Mouse (Mus musculus): Measurements from ENCODE around the gene Gng7. TPM values are rescaled to one million over a fixed set of nuclear protein-coding genes. Genes with fewer than 3 reads are reported as not detected.
A peak's percentile ranks its signal among the peaks of the same experiment; 100 is the strongest.

Gng7 gene
- polyA plus RNA-seq, 1 experiment from 2014 or later, result 6.0 TPM

DNA sequence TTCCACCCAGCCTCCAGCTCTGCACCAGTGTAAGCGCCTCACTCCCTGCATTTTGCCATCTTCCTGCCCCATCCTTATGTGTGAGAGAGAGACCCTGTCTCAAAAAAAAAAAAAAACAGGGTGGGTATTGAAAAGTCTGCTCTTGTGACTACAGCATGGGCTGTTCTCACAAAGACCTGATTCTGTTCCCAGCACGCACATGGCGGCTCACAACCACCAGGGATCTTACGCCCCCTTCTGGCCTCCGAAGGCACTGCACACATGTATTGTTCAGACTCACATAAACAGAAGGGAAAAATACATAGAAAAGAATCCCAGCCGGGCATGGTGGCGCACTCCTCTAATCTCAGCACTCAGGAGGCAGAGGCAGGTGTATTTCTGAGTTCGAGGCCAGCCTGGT is 8.0 kb upstream of the Gng7 start:
- H3K27me3 ChIP-seq (ENCODE audit: low read depth, poor library complexity, severe bottlenecking), result peaks cover 58% of the 10 kb centered on the region
- H3K27ac ChIP-seq (replicated peaks), result no peak overlapping the region
- H3K4me3 ChIP-seq, result no peak overlapping the region
- 69% methylated on average over 8 of the region's 8 CpGs for WGBS
- H3K36me3 ChIP-seq, result no peaks in the 10 kb centered on the region
- no peak for DNase-seq (ENCODE audit: low spot score)
- H3K9me3 ChIP-seq (replicated peaks), result no peaks in the 10 kb centered on the region
- peaks cover 29% of the 10 kb centered on the region for H3K4me1 ChIP-seq

DNA sequence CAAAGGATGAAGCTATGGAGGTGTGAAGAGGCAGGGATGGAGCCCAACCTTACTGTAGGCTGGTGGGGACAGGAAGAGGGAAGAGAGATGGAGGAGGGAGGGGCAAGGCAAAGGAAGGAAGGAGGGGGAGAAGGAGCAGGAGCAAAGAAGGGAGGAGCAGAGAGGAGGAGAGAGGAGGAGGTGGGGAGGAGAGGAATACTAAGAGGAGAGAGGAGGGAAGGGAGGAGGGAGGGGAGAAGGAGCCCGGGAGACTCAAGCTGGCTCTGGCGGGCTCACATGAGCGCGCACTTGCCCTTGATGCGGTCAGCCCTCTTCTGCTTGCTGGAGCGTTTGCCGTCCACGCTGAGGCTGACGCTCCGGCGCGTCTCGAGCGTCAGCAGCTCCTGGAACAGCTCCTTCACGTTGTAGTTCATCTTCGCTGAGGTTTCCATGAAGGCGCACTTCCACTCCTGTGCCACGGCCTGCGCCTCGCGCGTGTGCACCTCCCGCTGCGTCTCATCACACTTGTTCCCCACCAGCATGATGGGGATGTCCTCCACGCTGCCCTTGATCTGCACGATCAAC is 6.9 kb upstream of the Gng7 start:
- H3K4me3 ChIP-seq, result peak overlapping the region; percentile 27; the same call in 1 of the 2 replicates
- 15% methylated on average over 26 of the region's 26 CpGs for WGBS
- H3K27me3 ChIP-seq (ENCODE audit: low read depth, poor library complexity, severe bottlenecking), result peaks cover 58% of the 10 kb centered on the region
- H3K36me3 ChIP-seq, result no peaks in the 10 kb centered on the region
- no peak overlapping the region for H3K27ac ChIP-seq (replicated peaks)
- peaks cover 29% of the 10 kb centered on the region for H3K4me1 ChIP-seq
- no peaks in the 10 kb centered on the region for H3K9me3 ChIP-seq (replicated peaks)
- DNase-seq (ENCODE audit: low spot score), result no peak

DNA sequence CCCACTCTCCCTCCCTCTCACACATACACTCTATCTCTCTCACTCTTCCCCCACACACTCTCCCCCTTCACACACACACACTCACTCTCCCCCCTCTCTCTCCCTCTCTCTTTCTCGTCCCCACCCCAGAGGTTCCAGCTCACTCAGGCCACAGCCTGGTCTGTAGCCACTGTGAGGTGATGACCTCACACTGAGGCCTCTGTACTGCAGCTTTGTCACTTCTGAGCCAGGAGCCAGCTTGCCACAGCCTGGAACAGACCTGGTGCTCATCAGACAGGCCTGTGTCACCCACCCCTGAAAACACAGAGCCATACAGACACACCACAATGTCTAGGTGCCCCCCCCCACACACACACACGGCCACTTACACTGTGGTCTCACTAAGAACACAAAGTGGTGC is 5.5 kb upstream of the Gng7 start:
- peaks cover 29% of the 10 kb centered on the region for H3K4me1 ChIP-seq

DNA sequence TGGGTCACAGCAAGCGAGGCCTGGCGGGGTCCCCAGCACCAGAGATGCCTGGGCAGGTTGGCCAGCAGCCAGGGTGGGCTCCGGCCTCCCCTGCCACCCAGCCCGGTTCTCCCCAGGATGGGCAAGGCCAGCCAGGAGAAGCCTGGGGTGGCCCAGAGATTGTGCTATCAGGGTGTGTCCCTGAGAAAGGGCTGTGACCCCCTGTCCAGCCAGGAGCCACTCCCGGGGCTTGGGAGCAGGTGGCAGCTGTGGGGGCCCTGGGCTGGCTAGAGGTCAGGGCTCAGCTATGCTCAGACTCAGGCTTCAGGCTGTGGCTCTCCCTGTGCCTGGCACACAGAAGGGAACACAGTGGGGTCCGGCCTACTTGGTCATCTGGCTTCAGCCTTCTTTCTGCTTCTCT is 4.9 kb upstream of the Gng7 start:
- Histone ChIP-seq H3K4me3 (no peak overlapping the region), H3K4me1 (peaks cover 28% of the 10 kb centered on the region), H3K27me3 (ENCODE audit: low read depth, poor library complexity, severe bottlenecking) (peaks cover 41% of the 10 kb centered on the region), H3K36me3 (no peaks in the 10 kb centered on the region), H3K27ac (replicated peaks) (peak overlapping the region; percentile 49), H3K9me3 (replicated peaks) (no peaks in the 10 kb centered on the region)
- DNase-seq (ENCODE audit: low spot score), result no peak
- 83% methylated on average over 6 of the region's 6 CpGs for WGBS

More for the DNA sequence above, 5.5 kb upstream of the Gng7 start:
- Histone ChIP-seq H3K27ac (replicated peaks) (no peak overlapping the region), H3K9me3 (replicated peaks) (no peaks in the 10 kb centered on the region), H3K4me3 (no peak overlapping the region), H3K36me3 (no peaks in the 10 kb centered on the region), H3K27me3 (ENCODE audit: low read depth, poor library complexity, severe bottlenecking) (peaks cover 46% of the 10 kb centered on the region)
- no peak for DNase-seq (ENCODE audit: low spot score)
- WGBS, result 58% methylated on average over 2 of the region's 2 CpGs

DNA sequence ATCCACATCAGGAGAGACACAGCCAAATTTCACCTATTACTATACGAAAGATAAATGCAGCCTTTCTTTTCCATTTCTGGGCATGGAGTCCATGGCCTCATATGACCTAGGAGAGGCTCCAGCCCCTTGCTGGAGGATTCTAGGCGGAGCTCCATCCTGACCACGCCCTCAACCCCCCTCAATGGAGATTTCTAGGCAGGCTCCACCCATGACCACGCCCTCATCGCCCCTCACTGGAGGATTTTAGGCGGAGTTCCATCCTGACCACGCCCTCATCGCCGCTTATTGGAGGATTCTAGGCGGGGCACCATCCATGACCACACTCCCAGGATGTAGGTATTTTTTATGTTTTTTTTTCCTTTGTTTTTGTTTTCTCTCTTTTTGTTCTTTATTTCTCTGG is 3.6 kb upstream of the Gng7 start:
- peak; percentile 42 for DNase-seq (ENCODE audit: low spot score)
- Histone ChIP-seq H3K27me3 (ENCODE audit: low read depth, poor library complexity, severe bottlenecking) (peaks cover 35% of the 10 kb centered on the region), H3K9me3 (replicated peaks) (no peaks in the 10 kb centered on the region), H3K27ac (replicated peaks) (no peak overlapping the region), H3K4me1 (peaks cover 35% of the 10 kb centered on the region), H3K4me3 (no peak overlapping the region), H3K36me3 (no peaks in the 10 kb centered on the region)
- WGBS, result 39% methylated on average over 10 of the region's 10 CpGs

DNA sequence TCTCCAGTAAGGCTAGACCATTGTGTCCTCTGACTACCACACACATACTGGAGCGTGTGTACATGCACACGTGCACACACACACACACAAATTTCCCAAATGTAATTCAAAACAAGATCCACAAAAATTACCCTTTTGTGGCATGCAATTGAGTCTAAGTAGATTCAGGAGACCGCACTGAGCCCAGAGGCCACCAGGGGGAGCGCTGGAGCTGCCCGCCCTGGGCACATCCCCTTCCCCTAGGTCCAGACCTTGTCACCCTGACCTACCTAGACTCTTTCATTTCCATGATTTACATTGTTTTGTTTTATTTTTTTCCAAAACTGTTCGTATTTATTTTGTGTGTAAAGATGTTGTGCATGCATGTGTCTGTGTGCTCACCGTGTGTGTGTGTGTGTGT is 1.9 kb upstream of the Gng7 start:
- H3K36me3 ChIP-seq, result no peaks in the 10 kb centered on the region
- H3K27me3 ChIP-seq (ENCODE audit: low read depth, poor library complexity, severe bottlenecking), result peaks cover 18% of the 10 kb centered on the region
- no peaks in the 10 kb centered on the region for H3K9me3 ChIP-seq (replicated peaks)
- H3K4me1 ChIP-seq, result peaks cover 28% of the 10 kb centered on the region
- H3K27ac ChIP-seq (replicated peaks), result no peak overlapping the region
- peak; percentile 63 for DNase-seq (ENCODE audit: low spot score)
- H3K4me3 ChIP-seq, result no peak overlapping the region
- 4% methylated on average over 7 of the region's 7 CpGs for WGBS

DNA sequence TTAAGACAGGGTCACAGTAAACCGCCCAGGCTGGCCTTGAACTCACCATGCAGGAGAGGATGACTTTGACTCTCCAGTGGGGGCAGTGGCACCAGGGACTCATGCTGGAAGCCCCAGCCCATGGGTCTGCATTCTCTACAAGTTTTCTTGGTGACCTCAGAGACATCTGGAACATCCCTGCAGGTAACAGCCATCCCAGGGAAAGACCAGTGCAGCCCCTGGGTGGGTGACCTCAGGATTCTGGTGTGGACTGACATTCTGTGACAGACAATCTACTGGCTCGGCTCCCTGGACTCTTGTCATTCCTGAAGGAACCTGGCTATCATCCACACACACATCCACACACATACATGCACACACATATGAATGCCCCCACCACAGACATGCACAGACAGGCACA is 921 bp upstream of the Gng7 start:
- Histone ChIP-seq H3K4me3 (no peak overlapping the region), H3K4me1 (peaks cover 26% of the 10 kb centered on the region), H3K27me3 (ENCODE audit: low read depth, poor library complexity, severe bottlenecking) (peaks cover 9% of the 10 kb centered on the region), H3K9me3 (replicated peaks) (no peaks in the 10 kb centered on the region), H3K36me3 (no peaks in the 10 kb centered on the region), H3K27ac (replicated peaks) (no peak overlapping the region)
- 93% methylated on average over 2 of the region's 2 CpGs for WGBS
- no peak for DNase-seq (ENCODE audit: low spot score)

DNA sequence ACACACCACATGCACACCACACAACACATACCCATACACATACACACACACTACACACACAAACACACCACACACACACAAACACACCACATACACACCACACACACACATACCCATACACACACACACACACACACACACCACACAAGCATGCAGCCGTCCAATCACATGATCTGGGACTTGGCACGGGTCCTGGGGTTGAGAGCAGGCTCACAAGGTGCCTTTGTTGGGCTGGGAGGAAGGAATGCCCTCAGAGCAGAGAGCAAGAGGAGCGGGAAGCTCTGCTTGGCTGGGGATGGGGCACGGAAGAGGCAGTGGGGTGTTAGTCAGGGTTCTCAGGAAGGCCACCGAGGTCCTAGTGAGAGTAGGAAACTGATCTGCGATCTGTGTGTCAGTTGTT is 3.9 kb downstream of the Gng7 start:
- peaks cover 22% of the 10 kb centered on the region for H3K4me1 ChIP-seq
- no peaks in the 10 kb centered on the region for H3K36me3 ChIP-seq
- no peak overlapping the region for H3K27ac ChIP-seq (replicated peaks)
- no peak overlapping the region for H3K4me3 ChIP-seq
- H3K9me3 ChIP-seq (replicated peaks), result no peaks in the 10 kb centered on the region
- 79% methylated on average over 6 of the region's 6 CpGs for WGBS
- H3K27me3 ChIP-seq (ENCODE audit: low read depth, poor library complexity, severe bottlenecking), result peaks cover 8% of the 10 kb centered on the region; the same call in 1 of the 2 replicates
- no peak for DNase-seq (ENCODE audit: low spot score)

DNA sequence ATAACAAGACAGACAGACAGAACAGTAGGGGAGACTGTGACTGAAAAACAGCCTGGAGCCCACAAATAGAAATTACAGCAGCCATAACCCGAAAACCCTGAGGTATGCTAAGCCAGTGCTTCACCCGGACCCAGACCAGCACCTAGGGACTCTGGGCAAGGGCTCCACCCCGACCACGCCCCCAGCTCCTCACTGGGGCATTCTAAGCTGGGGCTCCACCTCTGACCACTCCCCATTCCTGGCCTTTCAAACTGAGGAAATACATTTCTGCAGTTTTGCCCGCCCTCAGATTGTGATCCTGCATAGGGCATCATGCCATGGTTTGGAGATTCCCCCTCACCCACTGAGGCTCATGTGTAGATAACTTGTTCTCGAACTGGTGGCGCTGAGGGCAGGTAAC is 7.5 kb downstream of the Gng7 start:
- Histone ChIP-seq H3K27me3 (ENCODE audit: low read depth, poor library complexity, severe bottlenecking) (no peaks in the 10 kb centered on the region), H3K4me1 (peaks cover 7% of the 10 kb centered on the region; the same call in 1 of the 2 replicates), H3K36me3 (no peaks in the 10 kb centered on the region), H3K4me3 (no peak overlapping the region), H3K27ac (replicated peaks) (no peak overlapping the region), H3K9me3 (replicated peaks) (no peaks in the 10 kb centered on the region)
- DNase-seq (ENCODE audit: low spot score), result no peak
- 31% methylated on average over 7 of the region's 7 CpGs for WGBS

DNA sequence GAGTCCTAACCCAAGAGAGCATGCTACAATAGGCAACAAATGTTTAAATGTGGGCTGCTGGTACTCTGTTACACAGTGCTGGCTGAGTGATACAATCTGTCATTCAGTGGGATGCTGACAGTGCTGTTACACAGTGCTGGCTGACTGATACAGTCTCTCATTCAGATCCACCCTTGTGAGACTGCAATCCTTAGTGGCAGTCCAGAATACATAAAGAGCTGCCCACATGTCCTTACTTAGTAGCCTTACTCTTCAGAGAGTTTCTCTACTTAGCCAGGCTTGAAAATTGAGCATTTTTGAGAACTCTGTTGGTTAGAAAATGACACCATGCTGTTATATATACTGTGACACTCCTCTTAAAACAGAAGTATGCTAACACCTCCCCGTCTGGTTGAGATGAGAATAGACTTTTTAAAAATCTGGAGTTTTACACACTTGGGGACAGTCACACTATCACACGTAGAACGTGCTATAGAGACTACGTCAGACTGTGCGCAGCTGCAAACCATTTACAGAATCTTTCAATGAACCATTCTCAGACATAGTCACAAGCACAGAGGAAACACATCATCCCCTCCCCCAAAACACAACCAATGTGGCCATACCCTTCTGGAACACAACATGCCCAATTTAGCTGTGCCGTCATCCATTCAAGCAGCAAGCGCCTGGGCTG is 8.6 kb downstream of the Gng7 start:
- DNase-seq (ENCODE audit: low spot score), result no peak
- Histone ChIP-seq H3K4me3 (no peak overlapping the region), H3K27ac (replicated peaks) (no peak overlapping the region), H3K27me3 (ENCODE audit: low read depth, poor library complexity, severe bottlenecking) (peaks cover 8% of the 10 kb centered on the region), H3K36me3 (no peaks in the 10 kb centered on the region), H3K9me3 (replicated peaks) (no peaks in the 10 kb centered on the region), H3K4me1 (peaks cover 15% of the 10 kb centered on the region)
- WGBS, result 90% methylated on average over 7 of the region's 7 CpGs

DNA sequence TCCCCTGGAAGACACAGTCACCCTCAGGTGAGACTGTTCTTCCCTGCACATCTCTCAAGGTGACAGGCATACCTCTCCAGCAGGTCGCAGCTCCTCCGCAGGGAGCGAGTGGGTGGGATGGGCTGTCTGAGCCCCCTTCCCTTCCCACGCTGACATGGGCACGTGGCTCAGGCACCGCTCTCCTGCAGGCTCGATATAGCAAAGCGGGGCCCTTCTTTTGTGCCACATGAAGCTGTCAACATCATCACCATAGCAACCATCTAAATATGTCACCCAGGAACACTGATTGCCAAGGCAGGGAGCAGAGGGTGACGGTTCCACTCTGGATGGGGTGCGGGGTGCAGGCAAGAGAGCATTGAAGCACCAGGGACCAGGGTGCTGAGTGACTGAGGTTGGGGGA is 13.6 kb downstream of the Gng7 start:
- Histone ChIP-seq H3K27me3 (ENCODE audit: low read depth, poor library complexity, severe bottlenecking) (peaks cover 29% of the 10 kb centered on the region), H3K9me3 (replicated peaks) (no peaks in the 10 kb centered on the region), H3K4me1 (peaks cover 32% of the 10 kb centered on the region), H3K27ac (replicated peaks) (no peak overlapping the region), H3K36me3 (no peaks in the 10 kb centered on the region), H3K4me3 (0 out of 2 replicates have a peak overlapping the region, but pooled peaks have one; percentile 5)
- 59% methylated on average over 10 of the region's 10 CpGs for WGBS
- no peak for DNase-seq (ENCODE audit: low spot score)

DNA sequence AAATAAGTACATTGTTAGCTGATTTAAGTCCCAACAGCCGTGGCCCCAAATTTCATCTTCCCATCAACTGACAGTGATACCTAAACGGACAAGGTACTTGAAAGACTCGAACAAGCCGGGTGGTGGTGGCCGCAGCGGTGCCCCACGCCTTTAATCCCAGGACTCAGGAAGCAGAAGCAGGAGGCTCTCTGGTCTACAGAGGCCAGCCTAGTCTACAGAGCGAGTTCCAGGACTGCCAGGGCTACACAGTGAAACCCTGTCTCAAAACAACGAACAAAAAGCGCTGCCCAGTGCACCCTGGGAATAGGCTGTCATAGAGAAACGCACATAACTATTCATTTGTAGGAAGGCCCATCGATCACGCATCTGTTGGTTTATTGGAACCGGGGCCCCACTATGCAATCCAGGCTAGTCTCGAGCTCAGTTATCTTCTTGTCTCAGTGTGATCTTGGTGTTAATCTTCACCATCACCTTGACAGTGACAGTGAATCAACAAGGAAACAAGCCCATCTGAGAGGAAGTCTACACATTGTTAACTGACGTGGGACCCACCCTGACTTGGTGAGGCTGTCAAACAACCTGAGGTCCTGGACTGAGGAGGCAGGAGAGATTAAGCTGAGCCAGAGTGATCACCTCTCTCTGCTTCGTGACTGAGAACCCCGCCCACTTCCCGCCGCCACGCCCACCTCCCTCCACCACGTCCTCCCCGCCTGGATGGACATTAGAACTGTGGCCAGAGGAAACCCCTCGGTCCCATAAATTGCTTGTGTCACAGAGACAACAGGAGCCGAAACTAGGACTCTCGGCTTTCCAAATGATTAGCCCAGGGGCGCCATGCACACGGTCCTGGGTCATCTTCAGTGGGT is 14.3 kb downstream of the Gng7 start:
- no peak for DNase-seq (ENCODE audit: low spot score)
- Histone ChIP-seq H3K9me3 (replicated peaks) (no peaks in the 10 kb centered on the region), H3K4me3 (0 out of 2 replicates have a peak overlapping the region, but pooled peaks have one; percentile 5), H3K27me3 (ENCODE audit: low read depth, poor library complexity, severe bottlenecking) (peaks cover 29% of the 10 kb centered on the region), H3K27ac (replicated peaks) (no peak overlapping the region), H3K4me1 (peaks cover 32% of the 10 kb centered on the region), H3K36me3 (no peaks in the 10 kb centered on the region)
- 51% methylated on average over 28 of the region's 28 CpGs for WGBS
